Mouse (Mus musculus): ENCODE data around the gene Bap1. TPM values are rescaled to one million over a fixed set of nuclear protein-coding genes. Genes with fewer than 3 reads are reported as not detected.

Bap1 gene
- total and polyA plus RNA-seq, 3 experiments: 42.5 to 66.3 (median 47.0) TPM

- Histone ChIP-seq H3K9me3 (replicated peaks) (no peaks in the 10 kb centered on the region), H3K27me3 (ENCODE audit: insufficient read depth, low read length) (peaks cover 57% of the 10 kb centered on the region), H3K4me3 (ENCODE audit: low read depth, low read length) (no peak overlapping the region), H3K36me3 (replicated peaks) (no peaks in the 10 kb centered on the region), H3K4me1 (ENCODE audit: insufficient read depth, low read depth, low read length) (peaks cover 4% of the 10 kb centered on the region; the same call in 1 of the 2 replicates)
- ATAC-seq (ENCODE audit: extremely low read depth, insufficient number of reproducible peaks, low FRiP score, poor library complexity, severe bottlenecking) (no peak), DNase-seq (ENCODE audit: low spot score) (no peak)
- TF ChIP-seq GATA2 (IDR thresholded peaks at IDR 0.05; ENCODE audit: borderline replicate concordance, low read depth, low read length) (no peak), CTCF (IDR thresholded peaks at IDR 0.05; ENCODE audit: low read depth, low read length) (no peak), TAL1 (conservative IDR thresholded peaks at IDR 0.05; ENCODE audit: low read depth, low read length) (no peak), POLR2AphosphoS5 (IDR thresholded peaks at IDR 0.05; ENCODE audit: insufficient replicate concordance, low read depth, low read length) (no peak), GATA1 (IDR thresholded peaks at IDR 0.05; ENCODE audit: borderline replicate concordance, low read length) (no peak)
Measured at GRCm38 (mm10) chr14:31269456-31270100, 18.3 kb downstream of the Bap1 start.

GRCm38 (mm10) chr14:31271121-31271520 is 19.9 kb downstream of the Bap1 start:
- no peak overlapping the region for H3K4me3 ChIP-seq (ENCODE audit: low read depth, low read length)
- no peaks in the 10 kb centered on the region for H3K36me3 ChIP-seq (replicated peaks)
- TF ChIP-seq GATA1 (IDR thresholded peaks at IDR 0.05; ENCODE audit: borderline replicate concordance, low read length): no peak
- TF ChIP-seq TAL1 (conservative IDR thresholded peaks at IDR 0.05; ENCODE audit: low read depth, low read length): no peak
- TF ChIP-seq GATA2 (IDR thresholded peaks at IDR 0.05; ENCODE audit: borderline replicate concordance, low read depth, low read length): no peak
- no peak for TF ChIP-seq POLR2AphosphoS5 (IDR thresholded peaks at IDR 0.05; ENCODE audit: insufficient replicate concordance, low read depth, low read length)
- TF ChIP-seq CTCF (IDR thresholded peaks at IDR 0.05; ENCODE audit: low read depth, low read length): no peak
- H3K9me3 ChIP-seq (replicated peaks): no peaks in the 10 kb centered on the region
- H3K4me1 ChIP-seq (ENCODE audit: insufficient read depth, low read depth, low read length): peaks cover 4% of the 10 kb centered on the region; the same call in 1 of the 2 replicates
- H3K27me3 ChIP-seq (ENCODE audit: insufficient read depth, low read length): peaks cover 62% of the 10 kb centered on the region
- ATAC-seq (ENCODE audit: extremely low read depth, insufficient number of reproducible peaks, low FRiP score, poor library complexity, severe bottlenecking): no peak
- no peak for DNase-seq (ENCODE audit: low spot score)

- no peaks in the 10 kb centered on the region for H3K36me3 ChIP-seq (replicated peaks)
- H3K9me3 ChIP-seq (replicated peaks): no peaks in the 10 kb centered on the region
- H3K4me3 ChIP-seq (ENCODE audit: low read depth, low read length): no peak overlapping the region
- no peak for TF ChIP-seq TAL1 (conservative IDR thresholded peaks at IDR 0.05; ENCODE audit: low read depth, low read length)
- TF ChIP-seq CTCF (IDR thresholded peaks at IDR 0.05; ENCODE audit: low read depth, low read length): peak; percentile 86
- peak; percentile 70 for DNase-seq (ENCODE audit: low spot score)
- peaks cover 4% of the 10 kb centered on the region; the same call in 1 of the 2 replicates for H3K4me1 ChIP-seq (ENCODE audit: insufficient read depth, low read depth, low read length)
- ATAC-seq (ENCODE audit: extremely low read depth, insufficient number of reproducible peaks, low FRiP score, poor library complexity, severe bottlenecking): peak; percentile 34; the same call in 1 of the 2 replicates
- peaks cover 57% of the 10 kb centered on the region for H3K27me3 ChIP-seq (ENCODE audit: insufficient read depth, low read length)
Measured at GRCm38 (mm10) chr14:31272164-31272563, 20.9 kb downstream of the Bap1 start.

- no peaks in the 10 kb centered on the region for H3K36me3 ChIP-seq (replicated peaks)
- H3K9me3 ChIP-seq (replicated peaks): no peaks in the 10 kb centered on the region
- no peak overlapping the region for H3K4me3 ChIP-seq (ENCODE audit: low read depth, low read length)
- peaks cover 60% of the 10 kb centered on the region for H3K27me3 ChIP-seq (ENCODE audit: insufficient read depth, low read length)
- no peak for DNase-seq (ENCODE audit: low spot score)
- ATAC-seq (ENCODE audit: extremely low read depth, insufficient number of reproducible peaks, low FRiP score, poor library complexity, severe bottlenecking): no peak
- no peaks in the 10 kb centered on the region; the same call in 1 of the 2 replicates for H3K4me1 ChIP-seq (ENCODE audit: insufficient read depth, low read depth, low read length)
- no peak for TF ChIP-seq TAL1 (conservative IDR thresholded peaks at IDR 0.05; ENCODE audit: low read depth, low read length)
- no peak for TF ChIP-seq CTCF (IDR thresholded peaks at IDR 0.05; ENCODE audit: low read depth, low read length)
- TF ChIP-seq POLR2AphosphoS5 (IDR thresholded peaks at IDR 0.05; ENCODE audit: insufficient replicate concordance, low read depth, low read length): no peak
- TF ChIP-seq GATA1 (IDR thresholded peaks at IDR 0.05; ENCODE audit: borderline replicate concordance, low read length): no peak
- TF ChIP-seq GATA2 (IDR thresholded peaks at IDR 0.05; ENCODE audit: borderline replicate concordance, low read depth, low read length): no peak
Measured at GRCm38 (mm10) chr14:31285728-31286127, 34.5 kb downstream of the Bap1 start.

Other genes starting within 250 kb of the Bap1 start
- gene Spcs1, start 249.8 kb upstream of the Bap1 start, total RNA-seq (2014; fragmentation: Nextera tagmentation): 124 and 129 TPM in 2 replicates
- gene Spcs1, start 249.8 kb upstream of the Bap1 start, total RNA-seq (2017): 169 and 173 TPM in 2 replicates
- 17.7 TPM in 2 replicates for gene Spcs1, start 249.8 kb upstream of the Bap1 start, polyA plus RNA-seq (2012)
- gene Pbrm1, start 232.3 kb upstream of the Bap1 start, total RNA-seq (2014; fragmentation: Nextera tagmentation): 144 and 168 TPM in 2 replicates
- 51.4 and 61.2 TPM in 2 replicates for gene Pbrm1, start 232.3 kb upstream of the Bap1 start, total RNA-seq (2017)
- gene Pbrm1, start 232.3 kb upstream of the Bap1 start, polyA plus RNA-seq (2012): 11.9 and 15.3 TPM in 2 replicates
- gene Gnl3, start 232.3 kb upstream of the Bap1 start, total RNA-seq (2014; fragmentation: Nextera tagmentation): 376 and 398 TPM in 2 replicates
- gene Gnl3, start 232.3 kb upstream of the Bap1 start, total RNA-seq (2017): 271 and 308 TPM in 2 replicates
- gene Gnl3, start 232.3 kb upstream of the Bap1 start, polyA plus RNA-seq (2012): 21.8 and 37.9 TPM in 2 replicates
- gene Smim4, start 122.5 kb upstream of the Bap1 start, total RNA-seq (2014; fragmentation: Nextera tagmentation): 32.1 and 36.7 TPM in 2 replicates
- 167 and 173 TPM in 2 replicates for gene Smim4, start 122.5 kb upstream of the Bap1 start, total RNA-seq (2017)
- 71.4 and 93.4 TPM in 2 replicates for gene Smim4, start 122.5 kb upstream of the Bap1 start, polyA plus RNA-seq (2012)
- gene Nt5dc2, start 120.4 kb upstream of the Bap1 start, total RNA-seq (2014; fragmentation: Nextera tagmentation): 213 and 233 TPM in 2 replicates
- gene Nt5dc2, start 120.4 kb upstream of the Bap1 start, total RNA-seq (2017): 136 and 175 TPM in 2 replicates
- gene Nt5dc2, start 120.4 kb upstream of the Bap1 start, polyA plus RNA-seq (2012): 381 and 572 TPM in 2 replicates
- gene Stab1, start 82.8 kb upstream of the Bap1 start, total RNA-seq (2014; fragmentation: Nextera tagmentation): not detected in 2 replicates
- 0.44 and 0.52 TPM in 2 replicates for gene Stab1, start 82.8 kb upstream of the Bap1 start, total RNA-seq (2017)
- not detected in 2 replicates for gene Stab1, start 82.8 kb upstream of the Bap1 start, polyA plus RNA-seq (2012)
- 3.3 TPM in 1 of 2 replicates, not detected in the other for gene Tnnc1, start 43.1 kb upstream of the Bap1 start, total RNA-seq (2014; fragmentation: Nextera tagmentation)
- gene Tnnc1, start 43.1 kb upstream of the Bap1 start, total RNA-seq (2017): 1.1 TPM in 1 of 2 replicates, not detected in the other
- 0.08 TPM in 1 of 2 replicates, not detected in the other for gene Tnnc1, start 43.1 kb upstream of the Bap1 start, polyA plus RNA-seq (2012)
- gene Nisch, start 34.5 kb upstream of the Bap1 start, total RNA-seq (2014; fragmentation: Nextera tagmentation): 287 and 312 TPM in 2 replicates
- 83.8 and 87.1 TPM in 2 replicates for gene Nisch, start 34.5 kb upstream of the Bap1 start, total RNA-seq (2017)
- 173 and 201 TPM in 2 replicates for gene Nisch, start 34.5 kb upstream of the Bap1 start, polyA plus RNA-seq (2012)
- not detected in 2 replicates for gene Sema3g, start 33.6 kb upstream of the Bap1 start, total RNA-seq (2014; fragmentation: Nextera tagmentation)
- 0.11 TPM in 1 of 2 replicates, not detected in the other for gene Sema3g, start 33.6 kb upstream of the Bap1 start, total RNA-seq (2017)
- not detected in 2 replicates for gene Sema3g, start 33.6 kb upstream of the Bap1 start, polyA plus RNA-seq (2012)
- gene Phf7, start 133 bp upstream of the Bap1 start, total RNA-seq (2014; fragmentation: Nextera tagmentation): 11.7 and 13.2 TPM in 2 replicates
- 5.8 and 6.5 TPM in 2 replicates for gene Phf7, start 133 bp upstream of the Bap1 start, total RNA-seq (2017)
- 1.7 and 1.9 TPM in 2 replicates for gene Phf7, start 133 bp upstream of the Bap1 start, polyA plus RNA-seq (2012)
- not detected in 2 replicates for gene Dnah1, start 72.4 kb downstream of the Bap1 start, total RNA-seq (2014; fragmentation: Nextera tagmentation)
- gene Dnah1, start 72.4 kb downstream of the Bap1 start, total RNA-seq (2017): under 0.01 TPM in 2 replicates
- gene Dnah1, start 72.4 kb downstream of the Bap1 start, polyA plus RNA-seq (2012): not detected in 2 replicates
- 46.9 and 72.7 TPM in 2 replicates for gene Capn7, start 85.2 kb downstream of the Bap1 start, total RNA-seq (2014; fragmentation: Nextera tagmentation)
- gene Capn7, start 85.2 kb downstream of the Bap1 start, total RNA-seq (2017): 62.5 and 66.6 TPM in 2 replicates
- 6.2 and 6.6 TPM in 2 replicates for gene Capn7, start 85.2 kb downstream of the Bap1 start, polyA plus RNA-seq (2012)
- gene Sh3bp5, start 184.6 kb downstream of the Bap1 start, total RNA-seq (2014; fragmentation: Nextera tagmentation): not detected in 2 replicates
- gene Sh3bp5, start 184.6 kb downstream of the Bap1 start, total RNA-seq (2017): 0.23 and 0.33 TPM in 2 replicates
- 0.22 and 0.37 TPM in 2 replicates for gene Sh3bp5, start 184.6 kb downstream of the Bap1 start, polyA plus RNA-seq (2012)
- 32.8 and 44.3 TPM in 2 replicates for gene Eaf1, start 242.9 kb downstream of the Bap1 start, total RNA-seq (2014; fragmentation: Nextera tagmentation)
- 42.3 and 49.0 TPM in 2 replicates for gene Eaf1, start 242.9 kb downstream of the Bap1 start, total RNA-seq (2017)
- gene Eaf1, start 242.9 kb downstream of the Bap1 start, polyA plus RNA-seq (2012): 182 and 228 TPM in 2 replicates
- gene Mettl6, start 243.6 kb downstream of the Bap1 start, total RNA-seq (2014; fragmentation: Nextera tagmentation): 47.3 and 57.2 TPM in 2 replicates
- 76.5 and 77.9 TPM in 2 replicates for gene Mettl6, start 243.6 kb downstream of the Bap1 start, total RNA-seq (2017)
- 2.3 and 3.1 TPM in 2 replicates for gene Mettl6, start 243.6 kb downstream of the Bap1 start, polyA plus RNA-seq (2012)

All from G1E (cell line).